Comparison of ENCODE assay signal across 8 mouse cellular contexts in the genomic region with DNA sequence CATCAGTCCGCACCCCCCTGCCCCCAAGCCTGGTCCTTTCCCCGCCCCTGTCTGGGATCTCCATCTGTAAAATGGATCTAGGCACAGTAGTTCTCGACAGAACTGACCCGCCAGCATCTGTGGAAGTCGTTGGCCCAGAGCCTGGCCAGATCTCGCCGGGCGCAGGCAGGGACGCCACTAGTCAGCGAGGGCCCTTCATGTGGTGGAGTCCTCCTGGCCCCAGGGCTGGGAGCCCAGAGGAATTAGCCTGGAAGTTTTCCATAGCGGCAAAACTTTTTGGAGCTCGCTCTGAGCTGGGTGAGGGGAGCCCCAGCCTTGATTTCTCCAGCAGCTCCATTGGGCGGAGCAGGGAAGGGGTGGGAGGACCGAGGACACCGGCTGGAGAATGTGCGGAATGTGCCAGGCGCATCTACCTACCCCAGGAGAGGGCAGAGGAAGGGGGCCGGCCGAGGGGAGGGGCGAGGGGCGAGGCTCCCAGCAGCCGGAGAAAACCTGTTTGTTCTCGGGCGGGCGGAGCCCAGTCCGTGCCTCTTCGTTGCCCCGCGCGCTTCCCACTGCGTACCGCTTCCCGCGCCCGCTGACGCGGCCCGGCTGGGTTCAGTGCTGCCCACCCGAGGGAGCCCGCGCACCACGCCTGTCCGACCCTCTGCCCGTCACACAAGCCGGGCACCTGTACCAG. TPM values are rescaled to one million over a fixed set of nuclear protein-coding genes. Genes with fewer than 3 reads are reported as not detected.
DNase-seq lines count a peak whose midpoint lies in the region; ATAC-seq and TF ChIP-seq lines count a peak whose summit lies in the region.

A gene (plus strand): TSS at position 499 of the 679 bp plus-strand sequence.

- H3K9me3 ChIP-seq in megakaryocyte, embryonic 14.5 days, result peaks cover 6% of the 10 kb centered on the region; the same call in 1 of the 2 replicates
- H3K9me3 ChIP-seq in forebrain, embryonic 12.5 days, result no peaks in the 10 kb centered on the region

- 23% methylated on average over 35 of the region's 45 CpGs for WGBS in forebrain, embryonic 12.5 days

- no peak for TF ChIP-seq CTCF in testis, adult 2 months (IDR thresholded peaks at IDR 0.05; ENCODE audit: control insufficient read depth, insufficient read depth, insufficient replicate concordance, low read depth, low read length)

- H3K36me3 ChIP-seq in megakaryocyte, embryonic 14.5 days (replicated peaks; ENCODE audit: low read length), result no peaks in the 10 kb centered on the region
- H3K36me3 ChIP-seq in forebrain, embryonic 12.5 days (replicated peaks), result no peaks in the 10 kb centered on the region
- no peaks in the 10 kb centered on the region for H3K36me3 ChIP-seq in testis, adult 2 months (ENCODE audit: control insufficient read depth, insufficient read depth, low read length)

- peaks cover 25% of the 10 kb centered on the region for H3K4me1 ChIP-seq in megakaryocyte, embryonic 14.5 days
- no peaks in the 10 kb centered on the region for H3K4me1 ChIP-seq in forebrain, embryonic 12.5 days
- peaks cover 3% of the 10 kb centered on the region for H3K4me1 ChIP-seq in testis, adult 2 months (ENCODE audit: control insufficient read depth, insufficient read depth, low read length)

- peaks cover 93% of the 10 kb centered on the region for H3K27me3 ChIP-seq in megakaryocyte, embryonic 14.5 days (replicated peaks)
- H3K27me3 ChIP-seq in forebrain, embryonic 12.5 days, result peaks cover 20% of the 10 kb centered on the region; the same call in 1 of the 2 replicates
- H3K27me3 ChIP-seq in testis, adult 2 months (ENCODE audit: control insufficient read depth, insufficient read depth, low read length), result no peaks in the 10 kb centered on the region

- intact Hi-C loops in heart, postnatal 10 days (cut with DNase I), result no loop called here

- peak; percentile 44 to 54 for DNase-seq in heart, postnatal 10 days
- peak; percentile 73 to 89 for DNase-seq in kidney, postnatal 25 days

- H3K4me3 ChIP-seq in megakaryocyte, embryonic 14.5 days (replicated peaks), result peak within 1 kb of the TSS; percentile 84
- H3K4me3 ChIP-seq in forebrain, embryonic 12.5 days (replicated peaks), result peak within 1 kb of the TSS; percentile 38
- H3K4me3 ChIP-seq in testis, adult 2 months (ENCODE audit: control insufficient read depth, low read depth, low read length), result peak within 1 kb of the TSS; percentile 73

- TF ChIP-seq POLR2A in testis, adult 2 months (IDR thresholded peaks at IDR 0.05; ENCODE audit: control insufficient read depth, low read depth, low read length), result no peak

- H3K9ac ChIP-seq in forebrain, embryonic 12.5 days, result 0 out of 2 replicates have a peak within 1 kb of the TSS, but pooled peaks have one; percentile 36

- no peak for ATAC-seq in megakaryocyte, adult 5-6 weeks (ENCODE audit: poor library complexity, severe bottlenecking)
- ATAC-seq in forebrain, embryonic 12.5 days (ENCODE audit: low FRiP score), result peak; percentile 83
- peak; percentile 62 for ATAC-seq in megakaryocyte-erythroid progenitor cell, adult 5-6 weeks (replicated peaks; ENCODE audit: low FRiP score, low TSS enrichment, poor library complexity, severe bottlenecking)
- ATAC-seq in erythroid progenitor cell, adult 5-6 weeks (replicated peaks; ENCODE audit: low FRiP score, poor library complexity, severe bottlenecking), result no peak

- peak within 1 kb of the TSS; percentile 56 for H3K4me2 ChIP-seq in forebrain, embryonic 12.5 days

- no peak within 1 kb of the TSS for H3K27ac ChIP-seq in forebrain, embryonic 12.5 days
- no peak within 1 kb of the TSS for H3K27ac ChIP-seq in testis, adult 2 months (ENCODE audit: control insufficient read depth, insufficient read depth, low read depth, low read length)

RNA-seq across cellular contexts. Expression of the gene that starts here (rescaled TPM):
- polyA plus RNA-seq in megakaryocyte, embryonic 14.5 days (2012; ENCODE audit: insufficient read depth, low replicate concordance), result not detected in 2 replicates
- total RNA-seq in megakaryocyte, adult 5-6 weeks (2015), result not detected in 2 replicates
- total RNA-seq in megakaryocyte, adult 5-6 weeks (2017), result not detected in 2 replicates
- polyA plus RNA-seq in forebrain, embryonic 12.5 days (2016; fragmentation: Nextera tagmentation; extraction: Ambion mirVana), result 2.4 and 3.3 TPM in 2 replicates
- total RNA-seq in heart, postnatal 10 days (2021), result 1 to 10 TPM; 2.3 to 3.3 TPM
- total RNA-seq in megakaryocyte-erythroid progenitor cell, adult 5-6 weeks (2014; fragmentation: Nextera tagmentation), result 5.6 TPM in 1 of 2 replicates, not detected in the other
- not detected in 2 replicates for total RNA-seq in megakaryocyte-erythroid progenitor cell, adult 5-6 weeks (2017)
- polyA plus RNA-seq in testis, adult 2 months (2012; rRNA removed), result 14.0 and 14.2 TPM in 2 replicates
- not detected in 2 replicates for total RNA-seq in erythroid progenitor cell, adult 5-6 weeks (2015; ENCODE audit: low replicate concordance)
- not detected in 2 replicates for total RNA-seq in erythroid progenitor cell, adult 5-6 weeks (2017; ENCODE audit: low replicate concordance)

Comparison
In these comparisons a context has a peak if more than half of its experiments do, and no peak if none do; other contexts are left out.
1. ATAC-seq: peak in forebrain, embryonic 12.5 days (single experiment) and megakaryocyte-erythroid progenitor cell, adult 5-6 weeks (single experiment); none in megakaryocyte, adult 5-6 weeks (single experiment) and erythroid progenitor cell, adult 5-6 weeks (single experiment).
2. Peak in every context shown above with its lines, with median percentiles within 50 percentile points of each other: H3K4me3 ChIP-seq.